Mouse (Mus musculus) hindbrain, embryonic 12.5 days (tissue): ENCODE data around the gene Gabpb2. TPM values are rescaled to one million over a fixed set of nuclear protein-coding genes. Genes with fewer than 3 reads are reported as not detected.
A peak's percentile ranks its signal among the peaks of the same experiment; 100 is the strongest.

Experiments
- ATAC-seq: fragments of 200-750 bp; cut with Nextera tagmentation; 2 replicates; pipeline ENCODE4 v1.8.0; 2017; ENCODE audit warnings: moderate TSS enrichment; ENCODE audit not compliant: low FRiP score
- H3K27ac ChIP-seq: fragments of 300-500 bp; sonication (generic); 2 replicates; pipeline ENCODE4 v1.5.1; 2016; ENCODE audit warnings: mild to moderate bottlenecking
- H3K27me3 ChIP-seq: fragments of 300-500 bp; sonication (generic); 2 replicates; pipeline ENCODE4 v1.6.1; 2016; ENCODE audit warnings: mild to moderate bottlenecking
- H3K36me3 ChIP-seq: fragments of 300-500 bp; sonication (generic); 2 replicates; pipeline ENCODE4 v1.6.1; 2016; ENCODE audit warnings: mild to moderate bottlenecking
- H3K4me1 ChIP-seq: fragments of 300-500 bp; sonication (generic); 2 replicates; pipeline ENCODE4 v1.6.1; 2016
- H3K4me2 ChIP-seq: fragments of 300-500 bp; sonication (generic); replicated peaks from 2 replicates; pipeline ENCODE4 v1.6.1; 2016; ENCODE audit warnings: mild to moderate bottlenecking
- H3K4me3 ChIP-seq: fragments of 300-500 bp; sonication (generic); 2 replicates; pipeline ENCODE4 v1.5.1; 2016; ENCODE audit warnings: mild to moderate bottlenecking
- H3K9ac ChIP-seq: fragments of 300-500 bp; sonication (generic); 2 replicates; pipeline ENCODE4 v1.6.1; 2016; ENCODE audit warnings: mild to moderate bottlenecking, moderate library complexity
- H3K9me3 ChIP-seq: fragments of 300-500 bp; sonication (generic); replicated peaks from 2 replicates; pipeline ENCODE4 v1.6.1; 2016; ENCODE audit warnings: mild to moderate bottlenecking
- WGBS: fragments of 180-500 bp; shearing (Covaris S2); methylation state at CpG from one replicate; pipeline ENCODE4 v1.1.7; 2016; 5-methylcytosine and 5-hydroxymethylcytosine counted together
- polyA plus RNA-seq: library from polyadenylated mRNA; unstranded; fragments of >200 nt; fragmentation: Nextera tagmentation; extraction: Ambion mirVana; gene quantifications from 2 replicates; pipeline ENCODE4 v1.2.1, GENCODE M21; 2016

The Gabpb2 gene
- polyA plus RNA-seq, 1 experiment from 2014 or later: 10.8 TPM

DNA sequence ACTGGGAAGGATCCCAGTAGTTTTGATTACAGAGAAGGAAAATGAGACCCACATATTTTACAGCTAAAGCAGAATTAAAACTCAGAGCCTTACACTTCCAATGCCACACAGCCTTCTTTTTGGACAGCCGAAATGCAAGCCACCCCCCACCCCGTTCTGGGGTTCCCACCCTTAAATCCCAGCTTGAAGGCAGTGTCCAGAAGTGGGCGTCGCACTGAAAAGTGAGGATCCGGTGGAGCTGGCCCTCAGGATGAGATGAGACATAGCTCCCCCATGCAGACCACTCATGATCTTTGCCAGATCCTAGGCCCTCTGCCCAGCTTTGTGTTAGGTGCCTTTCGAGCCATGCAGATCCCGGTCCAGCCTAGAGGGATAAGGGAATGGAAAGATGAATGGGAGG lies 23.8 kb upstream of the Gabpb2 start, which contains the start of gene Gm128:
Gm128 (minus strand) TSS at position 101 of the 400 bp plus-strand sequence.
- Histone ChIP-seq H3K4me2 (no peak within 1 kb of the TSS), H3K9ac (no peak within 1 kb of the TSS), H3K4me3 (no peak within 1 kb of the TSS), H3K36me3 (peaks cover 29% of the 10 kb centered on the region), H3K27ac (no peak within 1 kb of the TSS), H3K4me1 (no peaks in the 10 kb centered on the region), H3K27me3 (no peaks in the 10 kb centered on the region), H3K9me3 (no peaks in the 10 kb centered on the region)
- WGBS: 81% methylated on average over 7 of the region's 7 CpGs
- ATAC-seq: no peak

DNA sequence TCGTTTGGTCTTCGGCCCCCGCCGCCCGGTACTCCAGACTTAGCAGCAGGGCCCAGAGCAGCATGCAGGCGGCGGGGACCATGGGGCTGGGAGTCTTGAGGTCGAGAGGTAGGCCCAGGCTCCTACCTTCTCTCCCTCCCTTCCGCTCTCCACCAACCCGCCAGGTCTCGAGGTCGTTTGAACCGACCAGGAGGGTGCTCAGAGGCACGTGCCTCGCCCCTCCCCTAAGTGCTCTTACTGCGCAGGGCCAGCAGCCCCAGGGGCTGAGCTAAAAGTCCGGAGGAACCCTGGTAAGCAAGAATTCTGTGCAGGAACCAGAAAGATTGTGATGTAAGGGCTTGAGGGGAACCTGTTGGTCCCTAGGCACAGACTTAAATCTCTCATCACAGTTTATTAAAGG lies 23.2 kb upstream of the Gabpb2 start:
- Histone ChIP-seq H3K9me3 (no peaks in the 10 kb centered on the region), H3K4me1 (no peaks in the 10 kb centered on the region), H3K27ac (no peak overlapping the region), H3K4me3 (no peak overlapping the region), H3K4me2 (no peak overlapping the region), H3K9ac (no peak overlapping the region), H3K36me3 (peaks cover 35% of the 10 kb centered on the region), H3K27me3 (no peaks in the 10 kb centered on the region)
- WGBS: 34% methylated on average over 17 of the region's 17 CpGs
- no peak for ATAC-seq

DNA sequence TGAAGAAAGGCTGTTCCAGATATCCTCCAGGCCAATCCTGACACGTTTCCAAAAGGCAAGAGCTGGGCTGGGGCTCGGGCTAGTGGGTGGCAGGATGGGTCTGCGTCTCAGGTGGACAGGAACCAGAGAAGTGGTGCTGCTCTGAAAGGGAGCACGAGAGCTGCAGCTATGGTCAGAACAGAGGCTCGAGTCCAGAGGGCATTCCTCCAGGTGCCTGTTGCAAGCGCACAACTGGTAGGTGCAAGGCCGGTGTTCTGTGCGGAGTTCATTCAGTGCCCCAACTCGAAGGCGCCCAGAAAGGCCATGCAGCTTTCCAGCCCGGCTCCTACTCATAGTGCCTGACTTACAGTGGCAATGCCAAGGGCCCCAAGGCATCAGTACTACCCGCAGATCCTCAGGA lies 22.3 kb upstream of the Gabpb2 start:
- H3K4me3 ChIP-seq: no peak overlapping the region
- H3K27ac ChIP-seq: no peak overlapping the region
- no peaks in the 10 kb centered on the region for H3K27me3 ChIP-seq
- peaks cover 35% of the 10 kb centered on the region for H3K36me3 ChIP-seq
- 89% methylated on average over 12 of the region's 12 CpGs for WGBS
- no peaks in the 10 kb centered on the region for H3K9me3 ChIP-seq
- no peak for ATAC-seq
- no peak overlapping the region for H3K4me2 ChIP-seq
- no peak overlapping the region for H3K9ac ChIP-seq
- 0 out of 2 replicates have a peak, but pooled peaks cover 5% of the 10 kb centered on the region for H3K4me1 ChIP-seq

DNA sequence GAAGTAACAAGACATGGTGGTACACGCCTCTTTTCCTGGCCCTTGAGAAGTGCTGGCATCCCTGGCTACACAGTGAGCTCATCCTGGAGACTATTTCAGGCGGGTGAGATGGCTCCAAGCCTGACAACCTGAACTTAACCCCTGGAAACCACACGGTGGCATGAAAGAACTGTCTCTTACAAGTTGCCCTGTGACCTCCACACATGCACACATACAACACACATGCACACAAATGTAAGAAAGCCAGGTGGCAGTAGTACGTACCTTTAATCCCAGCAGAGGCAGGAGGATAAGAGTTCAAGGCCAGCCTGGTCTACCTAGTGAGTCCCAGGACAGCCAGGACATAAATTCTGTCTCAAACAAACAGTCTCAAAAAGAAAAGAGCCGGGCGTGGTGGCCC lies 21.3 kb upstream of the Gabpb2 start:
- 92% methylated on average over 6 of the region's 6 CpGs for WGBS
- no peak overlapping the region for H3K9ac ChIP-seq

DNA sequence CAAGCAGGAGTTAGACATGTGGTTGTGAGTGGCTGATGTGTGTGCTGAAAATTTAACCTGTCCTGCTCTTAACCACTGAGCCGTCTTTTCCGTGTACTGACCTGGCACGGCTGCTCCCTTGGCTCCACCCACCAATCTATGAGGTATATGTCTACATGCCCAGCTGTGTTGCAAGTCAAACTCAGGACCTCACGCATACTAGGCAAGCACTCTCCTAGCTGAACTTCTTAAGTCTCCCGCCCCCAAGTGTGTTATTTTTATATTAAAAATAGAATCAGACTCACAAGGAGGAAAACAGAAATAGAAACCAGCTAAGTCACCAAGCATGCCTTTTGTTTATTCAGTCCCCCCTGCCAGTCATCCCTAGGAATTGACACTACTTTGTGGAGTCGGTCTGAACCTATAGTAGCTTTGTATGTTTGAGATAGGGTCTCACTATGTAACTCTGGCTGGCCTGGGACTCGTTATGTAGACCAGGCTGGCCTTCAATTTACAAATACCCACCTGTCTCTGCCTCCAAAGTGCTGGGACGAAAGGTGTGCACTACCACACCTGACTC lies 19.9 kb upstream of the Gabpb2 start:
- Histone ChIP-seq H3K27ac (no peak overlapping the region), H3K36me3 (peaks cover 56% of the 10 kb centered on the region), H3K9ac (no peak overlapping the region), H3K4me2 (no peak overlapping the region), H3K4me1 (0 out of 2 replicates have a peak, but pooled peaks cover 5% of the 10 kb centered on the region), H3K9me3 (no peaks in the 10 kb centered on the region), H3K27me3 (no peaks in the 10 kb centered on the region), H3K4me3 (no peak overlapping the region)
- ATAC-seq: no peak; the same call in 1 of the 2 replicates
- WGBS: 93% methylated on average over 8 of the region's 8 CpGs

More for the DNA sequence above, 21.3 kb upstream of the Gabpb2 start:
- no peak overlapping the region for H3K27ac ChIP-seq
- 0 out of 2 replicates have a peak, but pooled peaks cover 5% of the 10 kb centered on the region for H3K4me1 ChIP-seq
- H3K36me3 ChIP-seq: peaks cover 42% of the 10 kb centered on the region
- H3K4me3 ChIP-seq: no peak overlapping the region
- H3K4me2 ChIP-seq: no peak overlapping the region
- no peaks in the 10 kb centered on the region for H3K27me3 ChIP-seq
- H3K9me3 ChIP-seq: no peaks in the 10 kb centered on the region
- no peak for ATAC-seq

DNA sequence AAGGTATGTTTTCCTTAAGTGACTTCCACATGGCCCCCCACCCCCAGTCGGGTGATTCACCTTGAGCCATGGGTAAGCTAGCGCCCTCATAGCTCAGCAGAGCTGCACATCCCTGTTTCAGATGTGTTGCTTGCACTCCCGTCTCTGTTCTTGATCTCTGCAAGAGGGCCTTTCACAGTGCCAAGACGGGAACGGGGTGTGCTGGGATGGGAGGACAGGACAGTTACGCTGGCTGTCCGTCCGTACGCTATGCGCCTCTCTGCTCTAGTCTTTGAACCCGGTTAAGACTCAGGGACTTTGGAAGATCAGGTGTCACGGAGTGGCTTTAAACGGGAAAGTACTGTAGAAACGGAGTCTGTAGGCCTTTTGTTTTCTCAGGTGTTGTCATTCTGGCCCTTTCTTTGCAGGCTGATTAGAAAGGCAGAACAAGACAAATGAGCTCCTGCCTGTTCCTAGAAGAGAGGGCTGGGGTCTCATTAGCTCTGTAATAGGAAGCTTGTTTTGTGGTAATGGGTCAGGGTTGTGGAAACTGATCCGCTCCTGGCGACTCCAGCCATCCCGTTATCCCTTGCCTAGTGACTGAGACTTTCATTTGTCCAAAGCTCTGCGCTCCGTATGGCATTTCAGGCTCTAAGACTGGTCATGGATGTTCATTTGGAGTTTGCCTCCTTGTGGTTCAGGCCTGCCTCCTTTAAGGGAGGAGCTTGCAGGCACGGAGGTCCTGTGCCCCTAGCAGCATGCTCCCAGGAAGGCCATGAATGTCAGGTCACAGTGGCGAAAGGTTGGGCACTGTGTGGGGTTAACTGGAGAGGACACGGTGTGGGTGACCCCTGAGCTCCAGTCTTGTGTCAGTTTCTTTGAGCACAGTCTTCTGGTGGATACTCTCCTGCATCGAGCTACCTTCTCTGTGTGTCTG lies 17.9 kb upstream of the Gabpb2 start:
- 64% methylated on average over 23 of the region's 23 CpGs for WGBS
- Histone ChIP-seq H3K4me3 (no peak overlapping the region), H3K27me3 (no peaks in the 10 kb centered on the region), H3K9ac (no peak overlapping the region), H3K4me1 (peaks cover 20% of the 10 kb centered on the region), H3K36me3 (peaks cover 66% of the 10 kb centered on the region), H3K9me3 (no peaks in the 10 kb centered on the region), H3K4me2 (no peak overlapping the region), H3K27ac (no peak overlapping the region)
- no peak for ATAC-seq

DNA sequence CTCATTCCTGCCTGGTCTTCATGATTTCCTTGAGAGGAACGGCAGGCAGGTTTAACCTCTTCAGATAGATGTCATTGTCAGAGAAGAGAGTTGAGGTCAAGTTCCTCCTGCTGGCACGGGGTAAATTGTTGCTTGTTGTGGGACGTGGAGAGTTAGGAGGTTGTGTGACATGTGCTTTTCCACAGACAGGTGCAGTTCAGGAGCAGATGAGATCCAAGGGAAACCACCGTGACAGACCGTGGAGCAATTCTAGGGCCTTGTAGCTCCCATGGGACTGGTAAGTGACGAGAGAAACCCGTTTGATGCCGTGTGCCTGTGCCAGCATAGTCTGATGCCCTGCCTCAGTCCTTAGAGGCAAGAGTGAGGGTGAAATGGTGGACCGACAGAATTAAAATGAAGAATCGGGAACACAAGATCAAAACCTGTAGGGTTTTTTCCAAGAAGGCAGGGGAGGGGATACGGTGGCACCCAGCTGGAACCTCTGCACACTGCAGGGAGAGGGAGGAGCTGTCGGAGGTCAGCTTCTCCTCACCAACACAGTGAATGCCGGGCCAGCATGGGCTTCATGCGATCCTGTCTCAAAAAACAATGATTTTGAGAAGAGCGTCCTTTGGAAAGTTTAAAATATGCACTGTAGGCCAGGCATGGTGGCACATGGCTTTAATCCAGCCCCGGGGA lies 15.7 kb upstream of the Gabpb2 start:
- Histone ChIP-seq H3K36me3 (peaks cover 66% of the 10 kb centered on the region), H3K4me1 (peaks cover 31% of the 10 kb centered on the region), H3K27ac (no peak overlapping the region), H3K4me3 (no peak overlapping the region), H3K27me3 (no peaks in the 10 kb centered on the region), H3K9me3 (no peaks in the 10 kb centered on the region), H3K9ac (no peak overlapping the region), H3K4me2 (no peak overlapping the region)
- ATAC-seq: no peak
- WGBS: 83% methylated on average over 16 of the region's 16 CpGs

DNA sequence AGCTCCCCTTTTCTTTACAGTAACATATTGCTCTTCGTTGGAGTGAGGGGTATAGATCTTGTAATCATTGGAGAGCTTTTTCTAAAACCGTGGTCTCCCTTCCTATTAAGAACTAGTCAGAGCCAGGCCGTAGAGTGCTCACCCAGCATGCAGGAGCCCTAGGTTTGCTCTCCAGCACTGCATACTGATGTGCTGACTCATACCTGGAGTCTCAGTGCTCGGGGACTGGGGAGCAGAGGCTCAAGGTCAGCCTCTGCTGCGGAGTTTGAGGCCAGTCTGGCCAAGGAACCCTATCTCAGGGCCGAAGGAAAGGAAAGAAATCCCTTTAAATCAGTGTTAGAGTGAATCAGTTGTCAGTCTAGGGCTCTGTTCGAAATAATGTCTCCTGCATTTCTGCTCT lies 15.1 kb upstream of the Gabpb2 start:
- peaks cover 60% of the 10 kb centered on the region for H3K36me3 ChIP-seq
- ATAC-seq: no peak
- 90% methylated on average over 7 of the region's 7 CpGs for WGBS

DNA sequence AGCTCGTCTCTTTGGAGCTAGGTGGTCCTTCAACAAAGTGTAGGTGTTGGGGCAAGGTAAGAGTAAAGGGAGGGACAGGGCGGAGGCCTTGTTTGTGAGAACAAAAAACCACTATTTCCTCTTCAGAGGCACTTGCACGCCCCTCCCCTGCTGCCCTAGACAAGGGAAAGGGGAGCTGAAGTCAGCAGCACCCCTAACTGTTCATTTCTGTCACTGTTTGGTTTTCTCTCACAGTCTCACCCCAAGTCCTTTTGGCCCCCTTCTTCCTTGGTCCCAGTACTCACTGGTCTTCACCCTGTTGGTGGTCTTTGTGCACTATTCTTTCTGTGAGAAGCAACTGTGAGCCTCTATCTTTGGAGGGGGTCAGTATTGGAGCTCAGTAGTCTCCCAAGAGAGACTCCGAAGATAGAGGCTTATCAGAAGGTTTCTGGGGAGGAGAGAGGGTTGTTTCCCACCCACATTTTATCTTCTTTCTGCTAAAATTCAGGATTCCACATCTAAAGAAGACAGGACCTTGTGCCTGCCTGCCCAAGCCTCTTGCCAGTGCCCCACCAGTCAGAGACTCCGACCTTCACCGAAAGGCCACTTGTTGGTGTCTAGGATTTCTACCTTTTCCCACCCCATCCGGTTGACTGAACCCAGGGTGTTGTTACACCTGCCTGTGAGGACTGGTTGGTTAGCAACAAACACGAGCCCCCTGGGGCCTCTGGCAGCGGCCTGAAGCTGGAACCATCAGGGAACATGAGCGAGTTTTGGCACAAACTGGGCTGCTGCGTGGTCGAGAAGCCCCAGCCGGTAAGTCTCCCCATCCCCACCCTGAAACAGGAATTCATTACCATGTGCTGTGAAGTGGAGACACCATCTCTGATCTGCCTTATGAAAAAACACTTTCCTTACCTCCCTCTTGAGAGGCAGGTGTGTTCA lies 13.8 kb upstream of the Gabpb2 start, which contains the start of gene Mllt11:
Mllt11 (minus strand) TSS at position 874 of the 924 bp plus-strand sequence.
- Histone ChIP-seq H3K9ac (peak within 1 kb of the TSS; percentile 48), H3K4me2 (peak within 1 kb of the TSS; percentile 69), H3K27me3 (no peaks in the 10 kb centered on the region), H3K4me3 (peak within 1 kb of the TSS; percentile 93; the same call in 1 of the 2 replicates), H3K9me3 (no peaks in the 10 kb centered on the region), H3K36me3 (peaks cover 48% of the 10 kb centered on the region), H3K4me1 (peaks cover 34% of the 10 kb centered on the region), H3K27ac (peak within 1 kb of the TSS; percentile 96)
- 76% methylated on average over 13 of the region's 13 CpGs for WGBS
- no peak for ATAC-seq

More for the DNA sequence above, 15.1 kb upstream of the Gabpb2 start:
- no peak overlapping the region for H3K4me2 ChIP-seq
- H3K4me1 ChIP-seq: peaks cover 31% of the 10 kb centered on the region
- no peaks in the 10 kb centered on the region for H3K9me3 ChIP-seq
- H3K27me3 ChIP-seq: no peaks in the 10 kb centered on the region
- no peak overlapping the region for H3K9ac ChIP-seq
- no peak overlapping the region for H3K4me3 ChIP-seq
- H3K27ac ChIP-seq: no peak overlapping the region

DNA sequence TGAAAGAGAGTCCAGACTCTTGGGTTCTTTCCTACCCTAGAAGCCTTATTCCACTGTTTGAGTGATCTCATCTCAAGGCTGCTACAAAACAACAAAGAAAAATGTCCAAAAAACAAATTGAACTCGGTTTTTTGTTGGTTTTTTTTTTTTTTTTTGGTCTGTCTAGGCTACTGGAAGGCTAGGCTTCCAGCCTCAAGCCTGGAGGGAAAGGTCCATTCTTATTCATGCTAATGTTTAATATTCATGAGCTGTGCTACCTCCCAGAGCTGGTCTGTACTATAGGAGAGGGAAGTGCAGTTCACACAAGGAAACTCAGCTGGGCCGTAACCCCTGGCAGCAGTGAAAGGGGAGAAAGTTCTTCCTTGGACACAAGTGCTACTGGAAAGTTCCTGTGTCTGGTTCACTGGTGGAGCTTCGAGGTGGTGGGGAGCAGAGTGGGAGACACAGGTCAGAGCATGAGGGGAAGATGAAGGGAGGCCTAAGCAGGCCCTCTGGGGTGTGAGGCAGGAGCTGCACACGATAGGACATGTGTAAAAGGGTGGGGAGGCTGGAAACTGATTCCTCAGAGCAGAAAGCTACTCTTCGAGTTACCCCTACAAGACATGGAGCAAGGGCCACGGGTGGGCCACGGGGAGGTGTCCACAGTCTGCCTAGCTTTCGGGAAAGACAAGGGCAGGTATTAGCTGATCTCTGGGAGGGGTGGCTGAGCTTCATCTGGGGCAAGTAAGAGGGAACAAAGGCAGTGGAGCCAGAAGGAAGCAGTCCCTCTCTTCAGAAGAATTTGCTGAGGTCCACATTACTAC lies 13.0 kb upstream of the Gabpb2 start:
- Histone ChIP-seq H3K36me3 (peaks cover 41% of the 10 kb centered on the region), H3K9me3 (no peaks in the 10 kb centered on the region), H3K4me1 (peaks cover 42% of the 10 kb centered on the region), H3K27ac (peak overlapping the region; percentile 96), H3K9ac (peak overlapping the region; percentile 97), H3K4me3 (peak overlapping the region; percentile 93), H3K4me2 (peak overlapping the region; percentile 69), H3K27me3 (no peaks in the 10 kb centered on the region)
- ATAC-seq: peak; percentile 24; the same call in 1 of the 2 replicates
- WGBS: 39% methylated on average over 8 of the region's 8 CpGs
